In genomic region chr3:90322289-90322688, GRCm38 (mm10) we compare ENCODE assay signal across 8 mouse cellular contexts. TPM values are rescaled to one million over a fixed set of nuclear protein-coding genes. Genes with fewer than 3 reads are reported as not detected.
DNase-seq lines count a peak whose midpoint lies in the region; ATAC-seq and TF ChIP-seq lines count a peak whose summit lies in the region.

No protein-coding gene starts in this region.

- H3K4me1 ChIP-seq in hindbrain, embryonic 13.5 days (replicated peaks): peaks cover 30% of the 10 kb centered on the region
- no peaks in the 10 kb centered on the region for H3K4me1 ChIP-seq in midbrain, postnatal 0 days (ENCODE audit: insufficient read depth, low read length)

- H3K27ac ChIP-seq in left cerebral cortex, adult 2 months: peak overlapping the region; percentile 42; the same call in 1 of the 2 replicates
- H3K27ac ChIP-seq in hindbrain, embryonic 13.5 days: peak overlapping the region; percentile 95
- peak overlapping the region; percentile 77 for H3K27ac ChIP-seq in midbrain, postnatal 0 days (ENCODE audit: low read depth, low read length)

- H3K4me3 ChIP-seq in left cerebral cortex, adult 2 months: no peak overlapping the region
- H3K4me3 ChIP-seq in hindbrain, embryonic 13.5 days: peak overlapping the region; percentile 19
- H3K4me3 ChIP-seq in midbrain, postnatal 0 days (ENCODE audit: low read depth, low read length): peak overlapping the region; percentile 10; the same call in 1 of the 2 replicates

- intact Hi-C loops in left cerebral cortex, adult 2 months (cut with DNase I): no loop called here
- intact Hi-C loops in left cerebral cortex, postnatal 10 days (cut with DNase I): no loop called here

- no peaks in the 10 kb centered on the region for H3K9me3 ChIP-seq in hindbrain, embryonic 13.5 days
- no peaks in the 10 kb centered on the region for H3K9me3 ChIP-seq in midbrain, postnatal 0 days (ENCODE audit: low read length)

- peak overlapping the region; percentile 67 for H3K9ac ChIP-seq in hindbrain, embryonic 13.5 days
- peak overlapping the region; percentile 42 for H3K9ac ChIP-seq in midbrain, postnatal 0 days (replicated peaks; ENCODE audit: low read length, poor library complexity, severe bottlenecking)

- ATAC-seq in hindbrain, embryonic 13.5 days (ENCODE audit: low FRiP score): peak; percentile 74
- ATAC-seq in midbrain, postnatal 0 days (ENCODE audit: low FRiP score): peak; percentile 77

- DNase-seq in adrenal gland, postnatal 14 days: peak; percentile 23
- DNase-seq in adrenal gland, postnatal 36 days: no peak
- DNase-seq in left cerebral cortex, adult 2 months (ENCODE audit: extremely low spot score in 1 of 2, low spot score in 2 of 2): no peak
- no peak for DNase-seq in left cerebral cortex, postnatal 10 days (ENCODE audit: extremely low spot score in 1 of 2, low spot score in 2 of 2)
- DNase-seq in midbrain, postnatal 0 days (ENCODE audit: low spot score): peak; percentile 42
- DNase-seq in adipocyte (ENCODE audit: low spot score): no peak
- DNase-seq in testis, postnatal 10 days (ENCODE audit: low spot score): no peak

- H3K4me2 ChIP-seq in hindbrain, embryonic 13.5 days: peak overlapping the region; percentile 49
- H3K4me2 ChIP-seq in midbrain, postnatal 0 days (ENCODE audit: low read depth, low read length, poor library complexity, severe bottlenecking): peak overlapping the region; percentile 38

- TF ChIP-seq CTCF in left cerebral cortex, adult 2 months (IDR thresholded peaks at IDR 0.05): no peak
- TF ChIP-seq CTCF in midbrain, postnatal 0 days (IDR thresholded peaks at IDR 0.05): no peak

- H3K36me3 ChIP-seq in hindbrain, embryonic 13.5 days: no peaks in the 10 kb centered on the region
- H3K36me3 ChIP-seq in midbrain, postnatal 0 days (ENCODE audit: insufficient read depth, low read length): no peaks in the 10 kb centered on the region

- H3K27me3 ChIP-seq in hindbrain, embryonic 13.5 days: no peaks in the 10 kb centered on the region
- no peaks in the 10 kb centered on the region for H3K27me3 ChIP-seq in midbrain, postnatal 0 days (ENCODE audit: insufficient read depth, low read length)

- WGBS in hindbrain, embryonic 13.5 days: 42% methylated on average over 6 of the region's 6 CpGs
- WGBS in midbrain, postnatal 0 days: 25% methylated on average over 6 of the region's 6 CpGs

RNA-seq across cellular contexts. Expression of gene Gatad2b, which starts 29.3 kb away (rescaled TPM):
- total RNA-seq in adrenal gland, postnatal 14 days (2021): 66.4 and 76.6 TPM in 2 replicates
- total RNA-seq in adrenal gland, postnatal 36 days (2021): 10 to 100 TPM; 62.2 to 66.2 TPM
- total RNA-seq in left cerebral cortex, adult 2 months (2021): 100 to 1,000 TPM in 1 of 2 experiments, 10 to 100 TPM in 1; 93.5 to 103 TPM
- 10 to 100 TPM; 90.0 to 90.5 TPM for total RNA-seq in left cerebral cortex, postnatal 10 days (2021)
- polyA plus RNA-seq in hindbrain, embryonic 13.5 days (2015; fragmentation: Nextera tagmentation; extraction: Ambion mirVana): 16.0 and 17.0 TPM in 2 replicates
- 27.3 and 29.8 TPM in 2 replicates for total RNA-seq in midbrain, postnatal 0 days (2014; rRNA removed)
- 10.2 and 12.9 TPM in 2 replicates for polyA plus RNA-seq in midbrain, postnatal 0 days (2015; fragmentation: Nextera tagmentation; extraction: Ambion mirVana)

RNA-seq across cellular contexts. Expression of gene Dennd4b, which starts 57.3 kb away (rescaled TPM):
- total RNA-seq in adrenal gland, postnatal 14 days (2021): 6.9 and 12.3 TPM in 2 replicates
- 1 to 10 TPM; 6.2 to 7.3 TPM for total RNA-seq in adrenal gland, postnatal 36 days (2021)
- total RNA-seq in left cerebral cortex, adult 2 months (2021): 10 to 100 TPM; 35.0 to 36.7 TPM
- 10 to 100 TPM; 25.2 to 27.1 TPM for total RNA-seq in left cerebral cortex, postnatal 10 days (2021)
- polyA plus RNA-seq in hindbrain, embryonic 13.5 days (2015; fragmentation: Nextera tagmentation; extraction: Ambion mirVana): 4.6 and 5.7 TPM in 2 replicates
- 34.6 and 46.8 TPM in 2 replicates for total RNA-seq in midbrain, postnatal 0 days (2014; rRNA removed)
- 6.9 and 7.7 TPM in 2 replicates for polyA plus RNA-seq in midbrain, postnatal 0 days (2015; fragmentation: Nextera tagmentation; extraction: Ambion mirVana)

Comparison
In these comparisons a context has a peak if more than half of its experiments do, and no peak if none do; other contexts are left out.
1. DNase-seq: peak in adrenal gland, postnatal 14 days (single experiment) and midbrain, postnatal 0 days (single experiment); none in adrenal gland, postnatal 36 days (0 of 2), left cerebral cortex, adult 2 months (0 of 2), left cerebral cortex, postnatal 10 days (0 of 2), adipocyte (single experiment) and testis, postnatal 10 days (single experiment).
2. H3K27ac ChIP-seq: peak in every context shown above with its lines; median percentile 95 in hindbrain, embryonic 13.5 days; 77 in midbrain, postnatal 0 days; 42 in left cerebral cortex, adult 2 months.